Mouse (Mus musculus): ENCODE measurements around the gene Ier2.
"Not testable (repeated sequence)": the region's sequence is repeated elsewhere in the genome, so short reads cannot be mapped to it uniquely, and the experiment has no call there.

Ier2 gene

DNA sequence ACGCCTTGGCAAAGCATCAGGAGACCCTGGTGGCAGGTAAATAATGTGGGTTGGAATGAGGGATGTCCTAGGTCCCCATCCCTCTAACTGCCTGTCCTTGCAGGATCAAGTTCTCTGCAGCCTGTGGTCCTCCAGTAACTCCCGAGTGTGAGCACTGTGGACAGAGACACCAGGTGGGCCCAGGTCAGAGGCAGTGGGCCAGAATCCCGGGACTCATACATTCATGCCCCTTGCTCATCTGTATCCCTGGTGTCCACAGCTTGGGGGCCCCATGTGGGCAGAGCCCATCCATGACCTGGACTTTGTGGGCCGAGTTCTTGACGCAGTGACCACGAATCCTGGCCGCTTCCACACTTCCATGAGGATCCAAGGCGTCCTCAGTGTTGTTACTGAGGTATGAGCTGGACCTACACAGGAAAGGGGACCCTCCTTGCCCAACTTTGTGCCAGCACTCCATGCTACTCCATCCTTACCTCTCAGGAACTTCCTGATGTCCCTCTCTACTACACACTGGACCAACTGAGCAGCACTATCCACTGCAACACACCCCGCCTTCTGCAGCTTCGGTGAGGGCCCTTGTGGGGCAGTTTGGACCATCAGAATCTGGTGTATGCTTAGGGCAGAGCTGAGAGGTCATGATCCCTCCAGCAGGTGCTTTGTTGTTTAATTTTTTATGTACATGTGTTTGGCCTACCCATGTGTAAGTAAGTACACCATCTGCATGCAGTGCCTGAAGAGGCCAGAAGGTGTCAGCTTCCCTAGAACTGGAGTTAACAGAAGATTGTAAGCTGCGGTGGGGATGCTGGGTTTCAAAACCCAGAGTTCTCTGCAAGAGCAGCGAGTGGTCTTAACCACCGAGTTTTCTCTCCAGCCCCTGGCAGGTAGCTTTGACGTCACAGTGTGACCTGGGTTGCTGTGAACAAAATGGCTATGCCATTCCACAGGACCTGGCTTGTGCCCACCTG, 34.8 kb upstream of the Ier2 start:
- peak; percentile 64 for DNase-seq (ENCODE audit: low spot score)

DNA sequence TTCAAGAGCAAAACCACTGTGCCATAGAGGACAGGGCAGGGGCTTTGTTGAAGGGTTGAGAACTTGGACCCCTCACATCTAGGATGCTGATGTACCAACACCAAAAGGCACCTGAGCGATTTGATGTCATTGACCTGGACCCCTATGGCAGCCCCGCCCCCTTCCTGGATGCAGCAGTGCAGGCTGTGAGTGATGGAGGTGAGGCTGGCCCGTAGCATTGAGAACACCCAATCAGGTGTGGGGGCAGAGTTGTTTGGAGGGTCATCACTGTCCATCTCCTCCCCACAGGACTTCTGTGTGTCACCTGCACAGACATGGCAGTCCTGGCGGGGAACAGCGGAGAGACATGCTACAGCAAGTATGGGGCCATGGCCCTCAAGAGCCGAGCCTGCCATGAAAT, 32.5 kb upstream of the Ier2 start:
- no peak for DNase-seq (ENCODE audit: low spot score)

GRCm38 (mm10) chr8:84693332-84693731, 30.7 kb upstream of the Ier2 start:
- DNase-seq (ENCODE audit: low spot score), result no peak

- peak; percentile 96 for DNase-seq (ENCODE audit: low spot score)
Observed at GRCm38 (mm10) chr8:84689091-84689915, 26.7 kb upstream of the Ier2 start.

DNA sequence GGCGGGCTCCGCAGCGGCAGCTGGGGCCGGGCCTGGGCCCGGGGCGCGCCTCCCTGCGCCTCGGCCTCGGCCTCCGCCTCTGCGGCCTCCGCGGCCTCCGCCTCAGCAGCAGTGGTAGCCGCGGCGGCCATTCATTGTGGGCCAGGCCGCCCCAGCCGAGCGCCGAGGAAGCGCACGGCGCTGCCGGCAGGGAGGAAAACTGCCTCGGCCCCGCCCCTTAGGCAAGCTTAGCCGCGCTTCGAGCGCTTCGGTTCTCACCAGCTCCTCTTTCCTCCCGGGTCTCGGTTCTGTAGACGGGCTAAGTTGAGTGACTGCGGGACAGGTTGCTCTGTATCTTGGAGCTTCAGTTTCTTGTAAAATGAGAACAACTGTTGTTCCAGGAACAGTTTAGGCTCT, 25.1 kb upstream of the Ier2 start, which contains the start of gene Nacc1:
Gene Nacc1, minus strand, starts transcription at position 158 of the 396 bp plus-strand sequence.
- peak; percentile 93 for DNase-seq (ENCODE audit: low spot score)

GRCm38 (mm10) chr8:84687003-84687704, 24.5 kb upstream of the Ier2 start:
- DNase-seq (ENCODE audit: low spot score), result peak; percentile 64

DNA sequence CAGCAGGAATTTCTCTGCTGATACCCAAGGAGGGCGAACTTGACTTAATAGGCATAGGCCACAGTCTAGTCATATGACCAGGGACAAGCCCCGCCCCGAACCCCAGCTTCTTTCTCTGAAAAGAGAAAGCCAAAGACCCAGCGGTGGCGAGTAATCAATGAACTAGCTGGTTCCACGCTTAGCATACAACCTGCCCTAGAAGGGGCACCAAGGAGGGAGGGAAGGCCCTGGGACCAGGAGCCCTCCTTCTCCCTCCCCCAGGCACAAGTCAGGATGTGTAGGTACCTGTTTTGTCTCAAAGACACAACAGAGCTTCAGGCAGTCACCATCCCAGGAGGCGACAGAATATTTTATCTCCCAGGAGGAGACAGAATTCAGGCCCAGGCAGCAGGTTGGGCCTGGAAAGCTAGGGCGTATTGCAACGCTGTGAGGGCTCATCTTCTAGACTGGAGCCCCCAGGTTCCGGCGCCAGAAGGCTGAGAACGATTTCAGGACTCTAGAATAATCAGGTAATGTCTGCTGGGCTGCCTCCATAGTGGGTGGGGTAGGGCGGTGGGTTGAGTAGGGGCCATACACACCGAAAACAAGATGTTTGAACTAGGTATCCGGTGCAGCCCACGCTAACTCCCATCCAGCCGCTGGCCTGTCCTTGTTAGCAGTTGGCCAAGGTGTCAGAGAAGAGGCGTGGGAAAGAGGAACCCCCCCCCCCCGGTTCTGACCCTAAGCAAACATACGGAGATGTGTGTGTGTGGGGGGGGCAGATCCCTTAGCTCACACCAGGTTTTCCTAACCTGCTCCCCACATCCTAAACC, 23.7 kb upstream of the Ier2 start, which contains the start of gene Trmt1:
Gene Trmt1, plus strand, starts transcription at position 117 of the 812 bp plus-strand sequence.
- peak; percentile 40 for DNase-seq (ENCODE audit: low spot score)

GRCm38 (mm10) chr8:84684537-84684936, 21.9 kb upstream of the Ier2 start:
- no peak for DNase-seq (ENCODE audit: low spot score)

DNA sequence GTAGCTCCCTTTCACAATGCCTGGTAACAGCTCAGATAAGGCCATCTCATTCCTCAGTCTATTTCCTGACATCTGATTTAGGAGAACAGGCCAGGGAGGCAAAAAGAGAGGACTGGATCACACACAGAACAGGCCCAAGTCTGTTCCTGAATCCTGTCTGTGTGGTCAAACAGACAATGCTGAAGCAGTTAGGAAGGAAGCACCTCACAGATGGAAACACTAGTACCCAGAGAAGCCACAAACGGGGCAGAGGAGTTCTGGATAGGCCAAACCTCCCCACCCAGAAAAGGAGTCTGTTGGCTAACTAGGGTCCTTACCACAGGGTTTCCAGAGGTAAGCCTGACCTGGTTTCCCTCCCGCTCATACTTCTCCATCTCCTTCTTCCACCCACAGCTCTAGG, 19.6 kb upstream of the Ier2 start:
- no peak for DNase-seq (ENCODE audit: low spot score)

DNA sequence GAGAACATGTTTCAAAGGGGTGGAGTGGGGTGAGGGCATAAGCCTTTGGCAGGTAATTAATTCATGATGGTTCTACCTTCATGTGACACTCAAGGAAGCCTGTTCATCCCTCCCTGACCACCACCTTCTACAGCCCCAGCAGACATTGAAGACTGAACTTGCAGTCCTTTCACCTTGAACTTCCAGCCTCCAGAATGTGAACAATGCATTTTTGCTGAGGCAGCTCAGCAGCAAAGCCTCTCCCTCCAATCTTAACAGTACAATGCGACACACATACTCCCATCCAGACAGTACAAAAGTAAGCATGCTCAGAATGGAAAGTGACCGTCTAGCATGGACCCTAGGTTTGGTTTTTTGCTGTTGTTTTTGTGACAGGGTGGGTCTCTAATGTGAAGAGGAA, 18.8 kb upstream of the Ier2 start:
- DNase-seq (ENCODE audit: low spot score), result no peak

- no peak for DNase-seq (ENCODE audit: low spot score)
Observed at GRCm38 (mm10) chr8:84677305-84677704, 14.7 kb upstream of the Ier2 start.

DNA sequence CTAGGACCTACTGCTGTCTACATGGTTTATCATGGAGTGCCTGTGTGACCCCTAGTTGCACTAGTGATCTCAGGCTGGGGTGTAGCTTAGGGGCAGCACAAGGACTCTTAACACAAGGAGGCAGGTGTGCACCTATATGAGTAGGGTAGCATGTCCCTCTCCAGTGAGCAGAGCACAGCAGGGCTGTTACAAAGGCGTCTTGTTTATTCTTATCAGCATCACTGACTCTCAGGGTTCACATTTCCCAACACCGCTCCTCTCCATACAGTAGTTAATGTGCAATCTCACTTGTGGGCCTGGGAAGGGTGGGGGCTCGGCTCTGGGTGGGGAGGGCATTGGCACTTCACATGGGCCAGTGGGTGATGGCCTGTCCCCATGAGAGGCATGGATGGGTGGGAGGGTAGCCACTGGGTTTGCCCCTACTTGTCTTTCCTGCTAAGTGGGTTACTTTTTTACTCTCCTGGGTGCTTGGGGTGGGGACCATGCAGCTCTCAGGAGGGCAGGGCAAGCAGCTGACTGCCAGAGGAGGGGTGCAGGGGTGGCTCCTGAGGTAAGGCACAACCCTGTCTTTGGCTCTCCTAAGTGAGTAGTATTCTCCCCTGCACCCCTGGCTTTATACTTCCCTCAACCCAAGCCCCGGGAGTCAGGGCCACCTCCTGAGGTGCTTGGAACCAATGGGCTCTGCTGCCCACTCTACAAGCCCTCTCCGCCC, 7.8 kb upstream of the Ier2 start:
- not testable (repeated sequence) for DNase-seq (ENCODE audit: low spot score)

GRCm38 (mm10) chr8:84668731-84669485, 6.3 kb upstream of the Ier2 start:
- DNase-seq (ENCODE audit: low spot score), result no peak

- no peak for DNase-seq (ENCODE audit: low spot score)
Observed at GRCm38 (mm10) chr8:84668081-84668480, 5.4 kb upstream of the Ier2 start.

DNA sequence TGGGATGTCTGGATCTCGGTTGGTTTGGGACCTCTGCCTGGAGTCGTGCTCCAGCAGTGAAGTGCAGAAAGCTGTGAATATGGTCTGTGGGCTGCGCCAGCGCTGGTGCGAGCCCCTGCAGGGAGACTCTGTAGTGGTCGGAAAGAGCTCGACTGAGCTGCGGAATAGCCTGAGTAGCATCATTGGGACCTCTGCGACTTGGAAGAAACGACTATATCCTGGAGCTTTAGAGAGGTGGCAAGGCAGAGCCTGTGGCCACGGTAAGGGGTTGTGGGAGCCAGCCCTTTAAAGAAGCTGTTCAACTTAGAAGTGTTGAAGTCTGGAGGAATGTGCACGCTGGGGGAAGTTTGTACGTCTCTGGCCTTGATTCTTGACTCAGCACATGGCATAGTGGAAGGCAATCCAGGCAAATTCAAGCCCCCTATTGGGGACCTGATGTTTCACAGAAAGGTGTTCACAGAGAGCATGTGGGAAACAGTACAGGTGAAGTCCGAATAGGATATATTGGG, 2.8 kb upstream of the Ier2 start:
- DNase-seq (ENCODE audit: low spot score), result peak; percentile 60

DNA sequence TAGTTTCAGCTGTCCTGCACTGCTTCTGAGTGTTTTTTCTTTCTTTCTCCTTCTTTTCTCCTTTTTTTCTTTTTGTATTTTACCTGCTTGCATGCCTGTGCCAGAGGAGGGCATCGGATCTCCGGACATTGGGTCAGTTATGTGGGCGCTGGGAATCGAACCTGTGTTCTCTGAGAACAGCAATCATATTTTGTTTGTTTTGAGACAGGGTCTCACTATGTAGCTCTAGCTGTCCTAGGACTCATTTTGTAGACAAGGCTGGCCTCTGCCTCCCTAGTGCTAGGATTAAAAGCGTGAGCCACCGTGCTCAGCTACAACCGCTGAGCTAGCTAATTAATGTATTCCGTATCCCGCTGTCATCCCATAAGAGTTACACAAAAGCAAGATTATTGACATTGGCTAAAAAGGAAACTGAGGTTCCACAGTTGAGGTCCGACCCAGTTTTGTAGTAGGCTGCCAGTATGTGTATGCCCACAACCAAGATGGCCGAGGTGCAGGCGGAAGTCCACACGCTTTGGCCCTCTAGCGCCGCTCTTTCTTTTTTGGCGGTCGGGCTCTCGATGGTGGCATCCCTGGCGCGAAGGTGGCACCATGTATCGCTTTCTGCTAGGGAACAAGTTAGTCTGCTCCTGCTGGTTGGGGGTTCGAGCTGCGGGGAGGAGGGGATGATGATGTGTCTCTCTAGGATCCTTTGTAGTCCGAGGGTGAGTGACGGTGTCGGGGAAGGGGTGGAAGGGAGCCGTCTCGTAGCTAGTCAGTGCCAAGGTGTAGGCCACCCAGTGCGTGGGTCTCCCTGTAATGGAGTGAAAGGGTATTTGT, 2.1 kb upstream of the Ier2 start:
- peak; percentile 88 for DNase-seq (ENCODE audit: low spot score)

GRCm38 (mm10) chr8:84663483-84664327, 1.1 kb upstream of the Ier2 start:
- peak; percentile 98 for DNase-seq (ENCODE audit: low spot score)

All from embryo, embryonic 10 days (tissue).